Mouse (Mus musculus) embryonic facial prominence, embryonic 12.5 days (tissue): ENCODE results near the gene Card10. TPM values are rescaled to one million over a fixed set of nuclear protein-coding genes. Genes with fewer than 3 reads are reported as not detected.

Source experiments
- ATAC-seq: fragments of 200-750 bp; cut with Nextera tagmentation; 2 replicates; pipeline ENCODE4 v1.8.0; 2017; ENCODE audit not compliant: insufficient number of reproducible peaks, insufficient read depth, low FRiP score, low TSS enrichment
- H3K27ac ChIP-seq: fragments of 300-500 bp; sonication (generic); 2 replicates; pipeline ENCODE4 v1.5.1; 2016; ENCODE audit warnings: mild to moderate bottlenecking
- H3K27me3 ChIP-seq: fragments of 300-500 bp; sonication (generic); 2 replicates; pipeline ENCODE4 v1.6.1; 2016; ENCODE audit warnings: mild to moderate bottlenecking, moderate library complexity
- H3K36me3 ChIP-seq: fragments of 300-500 bp; sonication (generic); 2 replicates; pipeline ENCODE4 v1.6.1; 2016; ENCODE audit warnings: mild to moderate bottlenecking
- H3K4me1 ChIP-seq: fragments of 300-500 bp; sonication (generic); 2 replicates; pipeline ENCODE4 v1.6.1; 2016
- H3K4me2 ChIP-seq: fragments of 300-500 bp; sonication (generic); replicated peaks from 2 replicates; pipeline ENCODE4 v1.6.1; 2016; ENCODE audit warnings: mild to moderate bottlenecking, moderate library complexity
- H3K4me3 ChIP-seq: fragments of 300-500 bp; sonication (generic); 2 replicates; pipeline ENCODE4 v1.5.1; 2016; ENCODE audit warnings: mild to moderate bottlenecking
- H3K9ac ChIP-seq: fragments of 300-500 bp; sonication (generic); 2 replicates; pipeline ENCODE4 v1.6.1; 2016; ENCODE audit warnings: mild to moderate bottlenecking, moderate library complexity
- H3K9me3 ChIP-seq: fragments of 300-500 bp; sonication (generic); 2 replicates; pipeline ENCODE4 v1.6.1; 2016; ENCODE audit warnings: mild to moderate bottlenecking, moderate library complexity
- WGBS: fragments of 180-500 bp; shearing (Covaris S2); methylation state at CpG from one replicate; pipeline ENCODE4 v1.1.7; 2016; 5-methylcytosine and 5-hydroxymethylcytosine counted together
- polyA plus RNA-seq: library from polyadenylated mRNA; unstranded; fragments of >200 nt; fragmentation: Nextera tagmentation; extraction: Ambion mirVana; gene quantifications from 2 replicates; pipeline ENCODE4 v1.2.1, GENCODE M21; 2016

The Card10 gene
- polyA plus RNA-seq, 1 experiment from 2014 or later: 3.6 TPM

- no peak for ATAC-seq
- peaks cover 6% of the 10 kb centered on the region; the same call in 1 of the 2 replicates for H3K27me3 ChIP-seq
- H3K36me3 ChIP-seq: no peaks in the 10 kb centered on the region
- H3K4me2 ChIP-seq: no peak overlapping the region
- no peak overlapping the region for H3K4me3 ChIP-seq
- no peak overlapping the region for H3K9ac ChIP-seq
- H3K4me1 ChIP-seq: 0 out of 2 replicates have a peak, but pooled peaks cover 6% of the 10 kb centered on the region
- no peaks in the 10 kb centered on the region for H3K9me3 ChIP-seq
- WGBS: 57% methylated on average over 9 of the region's 9 CpGs
- H3K27ac ChIP-seq: no peak overlapping the region
Observed at GRCm38 (mm10) chr15:78809739-78810138, 6.9 kb upstream of the Card10 start.

- Histone ChIP-seq H3K4me3 (no peak overlapping the region), H3K4me1 (0 out of 2 replicates have a peak, but pooled peaks cover 6% of the 10 kb centered on the region), H3K36me3 (no peaks in the 10 kb centered on the region), H3K27ac (no peak overlapping the region), H3K9ac (no peak overlapping the region), H3K4me2 (no peak overlapping the region), H3K27me3 (peaks cover 11% of the 10 kb centered on the region), H3K9me3 (no peaks in the 10 kb centered on the region)
- WGBS: 70% methylated on average over 2 of the region's 2 CpGs
- ATAC-seq: no peak
Observed at GRCm38 (mm10) chr15:78808980-78809379, 6.1 kb upstream of the Card10 start.

GRCm38 (mm10) chr15:78807141-78807540 is 4.3 kb upstream of the Card10 start:
- 72% methylated on average over 3 of the region's 3 CpGs for WGBS
- peaks cover 30% of the 10 kb centered on the region for H3K27me3 ChIP-seq
- no peak overlapping the region for H3K27ac ChIP-seq
- no peaks in the 10 kb centered on the region for H3K36me3 ChIP-seq
- no peak overlapping the region for H3K9ac ChIP-seq
- no peaks in the 10 kb centered on the region for H3K9me3 ChIP-seq
- no peak overlapping the region for H3K4me2 ChIP-seq
- ATAC-seq: no peak
- H3K4me1 ChIP-seq: peaks cover 9% of the 10 kb centered on the region; the same call in 1 of the 2 replicates
- no peak overlapping the region for H3K4me3 ChIP-seq

GRCm38 (mm10) chr15:78806614-78807013 is 3.8 kb upstream of the Card10 start:
- Histone ChIP-seq H3K9me3 (no peaks in the 10 kb centered on the region), H3K27ac (no peak overlapping the region), H3K4me3 (no peak overlapping the region), H3K36me3 (no peaks in the 10 kb centered on the region), H3K9ac (no peak overlapping the region), H3K27me3 (peaks cover 35% of the 10 kb centered on the region), H3K4me1 (peaks cover 9% of the 10 kb centered on the region; the same call in 1 of the 2 replicates), H3K4me2 (no peak overlapping the region)
- no peak for ATAC-seq
- 35% methylated on average over 2 of the region's 2 CpGs for WGBS

GRCm38 (mm10) chr15:78805351-78805750 is 2.5 kb upstream of the Card10 start:
- Histone ChIP-seq H3K36me3 (no peaks in the 10 kb centered on the region), H3K4me3 (no peak overlapping the region), H3K4me2 (no peak overlapping the region), H3K9ac (no peak overlapping the region), H3K27ac (no peak overlapping the region), H3K9me3 (no peaks in the 10 kb centered on the region), H3K27me3 (peaks cover 43% of the 10 kb centered on the region), H3K4me1 (peaks cover 9% of the 10 kb centered on the region; the same call in 1 of the 2 replicates)
- ATAC-seq: no peak
- WGBS: 84% methylated on average over 2 of the region's 2 CpGs

- Histone ChIP-seq H3K9ac (no peak overlapping the region), H3K4me3 (no peak overlapping the region), H3K27me3 (peaks cover 43% of the 10 kb centered on the region), H3K4me1 (peaks cover 6% of the 10 kb centered on the region; the same call in 1 of the 2 replicates), H3K27ac (no peak overlapping the region), H3K9me3 (no peaks in the 10 kb centered on the region), H3K4me2 (no peak overlapping the region), H3K36me3 (no peaks in the 10 kb centered on the region)
- 7% methylated on average over 6 of the region's 6 CpGs for WGBS
- no peak for ATAC-seq
Observed at GRCm38 (mm10) chr15:78804326-78804725, 1.5 kb upstream of the Card10 start.

- H3K4me3 ChIP-seq: no peak overlapping the region
- ATAC-seq: no peak
- H3K4me1 ChIP-seq: peaks cover 9% of the 10 kb centered on the region; the same call in 1 of the 2 replicates
- H3K36me3 ChIP-seq: no peaks in the 10 kb centered on the region
- H3K9me3 ChIP-seq: no peaks in the 10 kb centered on the region
- no peak overlapping the region for H3K9ac ChIP-seq
- no peak overlapping the region for H3K27ac ChIP-seq
- WGBS: 8% methylated on average over 8 of the region's 8 CpGs
- peaks cover 43% of the 10 kb centered on the region for H3K27me3 ChIP-seq
- no peak overlapping the region; the same call in 1 of the 2 replicates for H3K4me2 ChIP-seq
Observed at GRCm38 (mm10) chr15:78803499-78803900, 658 bp upstream of the Card10 start.

GRCm38 (mm10) chr15:78801971-78802741 is 686 bp downstream of the Card10 start:
- Histone ChIP-seq H3K27ac (0 out of 2 replicates have a peak overlapping the region, but pooled peaks have one; percentile 25), H3K27me3 (peaks cover 52% of the 10 kb centered on the region)

GRCm38 (mm10) chr15:78801571-78801970 is 1.3 kb downstream of the Card10 start:
- no peak overlapping the region for H3K27ac ChIP-seq
- H3K36me3 ChIP-seq: no peaks in the 10 kb centered on the region
- peaks cover 7% of the 10 kb centered on the region; the same call in 1 of the 2 replicates for H3K4me1 ChIP-seq
- H3K9ac ChIP-seq: no peak overlapping the region
- H3K4me3 ChIP-seq: peak overlapping the region; percentile 57
- H3K4me2 ChIP-seq: peak overlapping the region; percentile 92
- H3K9me3 ChIP-seq: no peaks in the 10 kb centered on the region
- peaks cover 52% of the 10 kb centered on the region for H3K27me3 ChIP-seq
- WGBS: 38% methylated on average over 9 of the region's 9 CpGs
- ATAC-seq: no peak

More at GRCm38 (mm10) chr15:78801971-78802741, 686 bp downstream of the Card10 start:
- H3K4me1 ChIP-seq: peaks cover 9% of the 10 kb centered on the region; the same call in 1 of the 2 replicates
- peak overlapping the region; percentile 92 for H3K4me2 ChIP-seq
- ATAC-seq: no peak
- H3K9me3 ChIP-seq: no peaks in the 10 kb centered on the region
- WGBS: 3% methylated on average over 66 of the region's 67 CpGs
- peak overlapping the region; percentile 57 for H3K4me3 ChIP-seq
- H3K36me3 ChIP-seq: no peaks in the 10 kb centered on the region
- peak overlapping the region; percentile 54 for H3K9ac ChIP-seq

GRCm38 (mm10) chr15:78799029-78799428 is 3.8 kb downstream of the Card10 start:
- Histone ChIP-seq H3K36me3 (no peaks in the 10 kb centered on the region), H3K27ac (no peak overlapping the region), H3K27me3 (peaks cover 42% of the 10 kb centered on the region), H3K4me2 (0 out of 2 replicates have a peak overlapping the region, but pooled peaks have one; percentile 11), H3K4me1 (peaks cover 7% of the 10 kb centered on the region; the same call in 1 of the 2 replicates), H3K4me3 (no peak overlapping the region), H3K9me3 (no peaks in the 10 kb centered on the region), H3K9ac (no peak overlapping the region)
- ATAC-seq: no peak
- WGBS: 34% methylated on average over 21 of the region's 21 CpGs

- H3K27ac ChIP-seq: no peak overlapping the region
- H3K4me3 ChIP-seq: no peak overlapping the region
- no peak overlapping the region for H3K4me2 ChIP-seq
- no peak overlapping the region for H3K9ac ChIP-seq
- H3K27me3 ChIP-seq: peaks cover 21% of the 10 kb centered on the region
- WGBS: 77% methylated on average over 8 of the region's 8 CpGs
- H3K36me3 ChIP-seq: no peaks in the 10 kb centered on the region
- H3K4me1 ChIP-seq: 0 out of 2 replicates have a peak, but pooled peaks cover 4% of the 10 kb centered on the region
- H3K9me3 ChIP-seq: no peaks in the 10 kb centered on the region
- ATAC-seq: no peak
Observed at GRCm38 (mm10) chr15:78797060-78797329, 5.8 kb downstream of the Card10 start.
